Mouse (Mus musculus) myocyte (in vitro differentiated cells): ENCODE results near the gene Gm10282.

Source experiments
- POLR2A ChIP-seq: IDR thresholded peaks from one replicate; pipeline ENCODE4 v1.6.1; 2011; ENCODE audit warnings: low read depth, mild to moderate bottlenecking, control low read depth, moderate library complexity; ENCODE audit not compliant: insufficient read length
- USF1 ChIP-seq: IDR thresholded peaks from one replicate; pipeline ENCODE4 v1.6.1; 2011; ENCODE audit warnings: low read depth, mild to moderate bottlenecking, control low read depth, moderate library complexity

GRCm38 (mm10) chr8:72301497-72301896 is 3.6 kb downstream of the Gm10282 start:
- no peak for TF ChIP-seq POLR2A
- no peak for TF ChIP-seq USF1
